Mouse (Mus musculus) liver, adult 2 months (tissue): Measurements from ENCODE around the gene Zbtb7b. TPM values are rescaled to one million over a fixed set of nuclear protein-coding genes. Genes with fewer than 3 reads are reported as not detected.

ENCODE experiments used
- DNase-seq: peaks from one replicate; pipeline ENCODE4 v3.0.0-alpha.2; 2011; ENCODE audit warnings: low read depth, low spot score; ENCODE audit errors: extremely low read depth
- H3K27ac ChIP-seq: fragments of 200-500 bp; replicated peaks from 2 replicates; pipeline ENCODE4 v1.5.1; 2012; ENCODE audit warnings: low read depth, mild to moderate bottlenecking, control low read depth, inconsistent platforms, low read length; ENCODE audit not compliant: insufficient read depth
- H3K27me3 ChIP-seq: fragments of 200-500 bp; 2 replicates; pipeline ENCODE4 v1.6.1; 2012; ENCODE audit warnings: mild to moderate bottlenecking, moderate library complexity, low read length, inconsistent platforms; ENCODE audit not compliant: control insufficient read depth, insufficient read depth
- H3K36me3 ChIP-seq: fragments of 200-500 bp; 2 replicates; pipeline ENCODE4 v1.6.1; 2012; ENCODE audit warnings: low read length, inconsistent platforms; ENCODE audit not compliant: control insufficient read depth, insufficient read depth
- H3K4me1 ChIP-seq: fragments of 200-500 bp; 2 replicates; pipeline ENCODE4 v1.6.1; 2011; ENCODE audit warnings: low read length; ENCODE audit not compliant: control insufficient read depth, insufficient read depth
- H3K4me3 ChIP-seq: fragments of 200-500 bp; 2 replicates; pipeline ENCODE4 v1.5.1; 2011; ENCODE audit warnings: low read depth, mild to moderate bottlenecking, control low read depth, low read length, moderate library complexity; ENCODE audit not compliant: insufficient read depth
- H3K79me2 ChIP-seq: fragments of 200-500 bp; 2 replicates; pipeline ENCODE4 v1.6.1; 2012; ENCODE audit warnings: inconsistent platforms, mild to moderate bottlenecking, low read length, moderate library complexity; ENCODE audit not compliant: control insufficient read depth, insufficient read depth
- H3K9ac ChIP-seq: fragments of 200-500 bp; 2 replicates; pipeline ENCODE4 v1.6.1; 2012; ENCODE audit warnings: low read depth, mild to moderate bottlenecking, control low read depth, inconsistent platforms, low read length
- CTCF ChIP-seq: fragments of 200-500 bp; IDR thresholded peaks from 2 replicates; pipeline ENCODE4 v1.5.1; 2011; ENCODE audit warnings: low read depth, low read length, control low read depth
- POLR2A ChIP-seq: fragments of 200-500 bp; IDR thresholded peaks from 2 replicates; pipeline ENCODE4 v1.6.1; 2011; ENCODE audit warnings: low read length, control low read depth; ENCODE audit not compliant: insufficient read depth; ENCODE audit errors: extremely low read depth
- WGBS: fragments of 180-500 bp; shearing (Covaris S2); methylation state at CpG from one replicate; pipeline ENCODE4 v1.1.7; 2018; 5-methylcytosine and 5-hydroxymethylcytosine counted together
- polyA plus RNA-seq: library from polyadenylated mRNA; depleted of rRNA; stranded (reverse); fragments of >200 nt; gene quantifications from 2 replicates; pipeline ENCODE4 v1.2.3, GENCODE M21; 2012
- total RNA-seq: library from RNA; depleted of rRNA; stranded (reverse); fragments of >200 nt; gene quantifications from 2 replicates; pipeline ENCODE4 v1.2.3, GENCODE M21; 2014

The Zbtb7b gene
- total and polyA plus RNA-seq, 2 experiments, result 28.9 to 85.0 TPM

- TF ChIP-seq CTCF, result no peak
- no peak for TF ChIP-seq POLR2A
- 3% methylated on average over 44 of the region's 44 CpGs for WGBS
- H3K27me3 ChIP-seq, result 0 out of 2 replicates have a peak, but pooled peaks cover 2% of the 10 kb centered on the region
- peak within 1 kb of the TSS; percentile 66 for H3K4me3 ChIP-seq
- H3K36me3 ChIP-seq, result no peaks in the 10 kb centered on the region
- H3K9ac ChIP-seq, result peak within 1 kb of the TSS; percentile 72
- peaks cover 5% of the 10 kb centered on the region; the same call in 1 of the 2 replicates for H3K4me1 ChIP-seq
- no peaks in the 10 kb centered on the region for H3K79me2 ChIP-seq
- H3K27ac ChIP-seq, result no peak within 1 kb of the TSS
- no peak for DNase-seq
Measured at GRCm38 (mm10) chr3:89337721-89338578, 56.6 kb downstream of the Zbtb7b start, which contains the start of gene Efna4. TSS of gene Efna4 (minus strand) at chr3:89338028.

DNA sequence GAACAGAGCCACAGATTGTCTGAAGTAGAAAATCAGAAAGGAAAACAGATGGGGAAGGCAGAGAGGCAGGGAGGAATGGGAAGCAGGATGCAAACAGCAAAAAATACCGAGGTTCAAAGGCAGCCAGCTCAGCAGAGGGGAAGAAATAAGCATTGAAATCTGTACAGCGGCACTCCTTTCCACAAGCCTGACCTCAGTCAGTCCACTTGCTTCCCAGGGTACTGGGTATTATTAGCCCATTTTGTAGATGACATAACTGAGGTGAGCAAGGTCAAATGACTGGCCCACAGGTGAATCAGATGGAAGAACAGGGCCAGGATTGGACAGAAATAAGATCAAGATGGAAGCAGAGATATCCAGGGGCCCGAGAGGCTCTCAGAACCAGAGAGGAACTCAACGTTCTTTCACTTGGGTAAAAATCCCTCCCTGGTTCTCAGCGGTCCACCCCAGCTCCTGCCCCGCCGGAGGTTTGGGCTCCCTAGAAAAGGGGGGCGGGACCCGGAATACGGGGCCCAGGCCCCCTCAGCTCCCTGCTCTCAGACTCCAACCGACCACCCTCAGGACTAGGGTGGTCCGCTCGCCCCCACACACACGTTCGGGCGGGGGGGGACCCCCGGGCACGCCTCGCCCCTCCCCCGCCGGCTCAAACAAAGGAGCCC is 57.4 kb downstream of the Zbtb7b start:
- no peak for DNase-seq
- TF ChIP-seq CTCF (no peak), POLR2A (no peak)
- Histone ChIP-seq H3K4me1 (peaks cover 7% of the 10 kb centered on the region; the same call in 1 of the 2 replicates), H3K4me3 (peak overlapping the region; percentile 66; the same call in 1 of the 2 replicates), H3K79me2 (no peaks in the 10 kb centered on the region), H3K27me3 (0 out of 2 replicates have a peak, but pooled peaks cover 2% of the 10 kb centered on the region), H3K9ac (peak overlapping the region; percentile 72; the same call in 1 of the 2 replicates), H3K36me3 (no peaks in the 10 kb centered on the region), H3K27ac (no peak overlapping the region)
- WGBS, result 14% methylated on average over 20 of the region's 21 CpGs

GRCm38 (mm10) chr3:89336529-89336928 is 58.0 kb downstream of the Zbtb7b start:
- WGBS, result 82% methylated on average over 6 of the region's 6 CpGs
- no peak overlapping the region for H3K4me3 ChIP-seq
- H3K27me3 ChIP-seq, result 0 out of 2 replicates have a peak, but pooled peaks cover 2% of the 10 kb centered on the region

GRCm38 (mm10) chr3:89333053-89333452 is 61.5 kb downstream of the Zbtb7b start:
- 0 out of 2 replicates have a peak, but pooled peaks cover 2% of the 10 kb centered on the region for H3K27me3 ChIP-seq
- DNase-seq, result no peak
- H3K36me3 ChIP-seq, result no peaks in the 10 kb centered on the region
- 78% methylated on average over 11 of the region's 11 CpGs for WGBS
- no peak overlapping the region for H3K4me3 ChIP-seq
- H3K27ac ChIP-seq, result no peak overlapping the region
- H3K79me2 ChIP-seq, result no peaks in the 10 kb centered on the region
- H3K4me1 ChIP-seq, result peaks cover 4% of the 10 kb centered on the region; the same call in 1 of the 2 replicates
- no peak for TF ChIP-seq CTCF
- no peak for TF ChIP-seq POLR2A
- H3K9ac ChIP-seq, result no peak overlapping the region

More at GRCm38 (mm10) chr3:89336529-89336928, 58.0 kb downstream of the Zbtb7b start:
- no peaks in the 10 kb centered on the region for H3K36me3 ChIP-seq
- TF ChIP-seq CTCF (no peak), POLR2A (no peak)
- H3K4me1 ChIP-seq, result peaks cover 7% of the 10 kb centered on the region; the same call in 1 of the 2 replicates
- no peak for DNase-seq
- H3K79me2 ChIP-seq, result no peaks in the 10 kb centered on the region
- no peak overlapping the region for H3K27ac ChIP-seq
- no peak overlapping the region for H3K9ac ChIP-seq

DNA sequence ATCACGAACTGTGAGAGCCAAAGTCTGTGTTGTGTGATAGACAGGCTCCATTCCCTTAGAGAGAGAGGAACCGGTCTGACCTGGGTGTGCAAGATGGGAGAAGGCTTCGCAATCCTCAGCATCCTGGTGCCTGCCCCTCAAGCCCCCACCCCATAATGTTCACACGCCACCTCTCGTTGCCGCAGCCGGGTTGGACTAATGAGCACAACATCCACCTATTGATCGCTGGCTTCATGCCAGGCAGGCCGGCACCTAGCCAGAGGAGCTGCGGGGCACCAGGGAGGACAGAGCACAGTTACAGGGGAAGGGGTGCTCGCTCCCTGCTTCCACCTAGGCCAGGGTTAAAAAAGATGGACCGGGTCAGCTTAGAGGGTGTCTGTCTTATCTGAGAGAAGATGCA is 62.1 kb downstream of the Zbtb7b start:
- 22% methylated on average over 12 of the region's 12 CpGs for WGBS
- 0 out of 2 replicates have a peak, but pooled peaks cover 2% of the 10 kb centered on the region for H3K27me3 ChIP-seq
- no peak overlapping the region for H3K4me3 ChIP-seq
- no peak for TF ChIP-seq CTCF
- no peak for TF ChIP-seq POLR2A
- no peak overlapping the region for H3K9ac ChIP-seq
- H3K27ac ChIP-seq, result no peak overlapping the region
- no peak for DNase-seq
- H3K4me1 ChIP-seq, result peaks cover 2% of the 10 kb centered on the region; the same call in 1 of the 2 replicates
- H3K36me3 ChIP-seq, result no peaks in the 10 kb centered on the region
- H3K79me2 ChIP-seq, result no peaks in the 10 kb centered on the region
